Mouse (Mus musculus) spleen, postnatal 36 days (tissue): ENCODE results near the gene Mctp2.
A peak's percentile ranks its signal among the peaks of the same experiment; 100 is the strongest.

Experiments used
- DNase-seq, 2 experiments: peaks; one replicate each; pipeline ENCODE4 v3.0.0; 2022; ENCODE audit warnings: low spot score in 2 of 2, mixed read lengths in 1 of 2

Gene Mctp2

DNA sequence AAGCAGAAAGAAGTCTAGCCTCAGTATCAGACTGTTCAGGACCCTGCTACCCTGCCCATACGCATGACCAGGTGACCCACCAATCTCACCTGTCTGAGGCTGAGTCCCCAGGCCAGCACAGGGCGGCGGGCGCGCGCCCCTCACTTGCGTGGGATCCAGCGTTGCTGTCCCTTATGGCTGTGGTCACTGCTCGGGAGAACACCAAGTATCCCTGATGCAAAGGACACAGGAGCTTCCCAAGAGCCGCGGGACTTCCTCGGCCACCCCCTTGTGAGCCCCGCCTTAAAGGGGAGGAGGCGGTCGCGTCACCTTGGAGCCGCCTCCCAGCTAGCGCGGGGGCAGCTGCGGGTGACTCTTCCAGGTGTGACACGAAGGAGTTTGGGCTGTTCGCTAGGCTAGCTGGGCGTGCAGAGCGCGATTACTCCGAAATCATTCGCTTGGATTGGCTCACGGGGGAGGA is at the start of gene Mctp2:
TSS of gene Mctp2 (minus strand) at position 227 of the 460 bp plus-strand sequence.
- peak; percentile 78 to 80 for DNase-seq

- no peak for DNase-seq
Measured at GRCm38 (mm10) chr7:72345901-72346300, 39.5 kb upstream of the Mctp2 start.

DNA sequence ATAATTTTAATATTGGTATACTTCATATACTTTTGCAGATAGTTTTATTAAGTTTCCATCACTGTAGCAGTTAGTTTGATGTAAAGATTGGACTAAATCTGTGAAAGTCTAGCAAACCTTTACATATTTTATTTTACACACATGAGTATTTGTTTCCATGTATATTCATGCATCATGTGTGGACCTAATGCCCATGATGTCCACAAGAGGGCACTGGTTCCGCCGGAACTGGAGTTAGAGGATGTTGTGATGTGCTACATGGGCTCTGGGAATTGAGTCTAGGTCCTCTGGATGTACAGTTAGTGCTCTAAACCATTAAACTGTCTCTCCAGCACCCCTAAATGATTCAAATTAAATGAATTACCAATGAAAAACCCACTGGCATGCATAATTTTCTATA is 37.3 kb upstream of the Mctp2 start:
- DNase-seq: no peak

DNA sequence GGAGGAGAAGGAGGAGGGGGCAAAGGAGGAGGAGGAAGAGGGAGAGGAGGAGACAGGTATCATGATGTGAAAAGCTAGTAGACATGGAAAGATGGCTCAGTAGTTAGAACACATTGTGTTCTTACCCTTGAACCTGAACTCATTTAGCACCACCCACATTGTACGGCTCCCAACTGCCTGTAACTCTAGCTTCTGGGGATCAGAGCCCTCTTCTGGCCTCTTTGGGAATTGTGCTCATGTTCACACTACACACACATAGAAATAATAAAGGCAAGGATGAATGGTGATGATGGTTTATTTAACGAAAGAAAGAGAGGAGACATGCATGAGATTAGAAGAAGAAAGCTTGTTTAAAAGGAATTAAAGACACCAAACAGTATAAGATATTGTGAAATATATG is 36.4 kb upstream of the Mctp2 start:
- DNase-seq: peak; percentile 22 to 33

DNA sequence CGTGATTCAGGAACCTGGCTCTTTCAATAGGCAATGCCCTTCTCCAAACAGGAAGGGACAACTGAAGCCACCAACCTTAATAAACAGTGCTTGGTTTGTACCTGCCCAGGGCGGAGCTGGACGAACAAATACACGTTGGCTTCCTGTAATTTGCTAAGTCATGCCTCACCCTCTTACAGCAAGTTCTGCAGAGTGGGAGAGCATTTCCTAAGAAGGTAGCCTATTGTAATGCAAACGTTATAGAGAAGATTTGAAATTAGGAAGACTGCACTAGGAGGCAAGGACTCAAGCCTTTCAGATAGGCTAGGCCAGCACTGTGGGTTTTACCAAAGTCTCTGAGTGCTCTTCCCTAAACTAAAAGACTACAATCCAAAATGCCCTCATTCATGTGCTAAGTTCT is 19.6 kb upstream of the Mctp2 start:
- DNase-seq: no peak

DNA sequence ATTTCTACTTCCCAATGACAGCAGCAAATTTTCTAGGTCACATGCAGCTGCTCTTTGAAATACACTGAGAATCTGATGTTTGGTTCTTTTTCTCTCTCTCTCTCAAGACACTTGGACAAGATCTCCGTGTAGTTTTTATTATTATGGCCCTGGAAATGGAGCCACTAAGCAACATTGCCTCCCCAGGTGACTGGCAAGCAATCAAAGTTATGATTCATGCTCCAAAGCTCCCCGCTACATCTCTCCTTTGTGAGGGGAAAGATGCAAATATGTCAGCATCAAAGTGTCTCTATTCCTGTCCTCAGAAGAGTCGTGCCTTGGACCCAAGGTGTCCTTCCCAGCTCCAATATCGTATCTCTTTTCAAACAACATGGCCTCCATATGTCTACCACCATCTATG is 14.5 kb upstream of the Mctp2 start:
- no peak for DNase-seq

- DNase-seq: no peak
Measured at GRCm38 (mm10) chr7:72320441-72320840, 14.0 kb upstream of the Mctp2 start.

DNA sequence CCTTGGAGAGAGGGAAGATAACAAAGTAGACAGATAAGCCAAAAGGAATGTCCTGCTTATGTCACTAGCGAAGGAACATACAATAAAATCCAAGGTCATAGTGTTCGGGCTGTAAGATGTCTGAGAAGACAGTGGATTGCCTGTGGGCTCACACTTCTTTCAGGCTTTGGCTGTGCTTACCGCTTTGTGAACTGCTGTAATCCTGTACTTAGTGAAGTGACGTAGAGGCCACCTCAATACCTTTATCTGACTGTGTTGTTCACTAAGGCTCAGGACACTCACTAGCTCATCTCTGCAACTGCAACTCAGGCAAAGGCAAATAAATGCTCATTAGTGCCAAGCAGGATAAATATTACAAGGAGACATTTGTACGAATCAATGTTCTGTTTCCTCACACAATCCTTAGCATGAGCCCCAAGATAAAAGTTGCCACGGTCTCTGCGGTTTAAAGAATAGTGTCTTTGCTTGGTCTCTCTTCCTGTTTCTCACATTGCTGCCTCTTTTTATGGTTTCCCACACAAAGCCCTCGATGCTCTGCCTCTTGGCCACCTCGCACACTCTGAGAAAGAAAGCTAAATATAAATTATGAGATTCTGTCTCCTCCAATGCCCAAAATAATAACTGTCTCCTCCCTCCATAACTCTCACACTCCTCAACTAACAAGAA is 8.1 kb upstream of the Mctp2 start:
- peak; percentile 49 to 57 for DNase-seq

DNA sequence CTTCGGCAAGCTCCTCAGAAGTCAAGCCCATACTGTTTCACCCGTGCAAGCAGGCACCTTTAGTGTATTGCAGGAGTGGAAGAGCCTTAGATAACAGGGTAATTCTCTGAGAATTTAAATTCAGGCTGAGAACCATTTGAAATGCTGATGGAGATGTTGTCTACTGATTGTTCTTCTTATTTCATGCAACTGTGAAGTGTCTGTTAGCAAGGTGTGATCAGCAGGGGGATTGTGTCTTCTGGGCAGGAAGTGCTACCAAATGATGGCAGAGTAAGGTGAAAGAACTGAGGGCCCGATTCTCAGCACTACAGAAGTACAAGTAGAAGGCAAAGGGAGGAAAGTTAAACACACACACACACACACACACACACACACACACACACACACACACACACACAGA is 7.5 kb upstream of the Mctp2 start:
- DNase-seq: no peak

GRCm38 (mm10) chr7:72311582-72311981 is 5.2 kb upstream of the Mctp2 start:
- DNase-seq: no peak

GRCm38 (mm10) chr7:72308078-72308477 is 1.7 kb upstream of the Mctp2 start:
- peak; percentile 60 to 63 for DNase-seq

DNA sequence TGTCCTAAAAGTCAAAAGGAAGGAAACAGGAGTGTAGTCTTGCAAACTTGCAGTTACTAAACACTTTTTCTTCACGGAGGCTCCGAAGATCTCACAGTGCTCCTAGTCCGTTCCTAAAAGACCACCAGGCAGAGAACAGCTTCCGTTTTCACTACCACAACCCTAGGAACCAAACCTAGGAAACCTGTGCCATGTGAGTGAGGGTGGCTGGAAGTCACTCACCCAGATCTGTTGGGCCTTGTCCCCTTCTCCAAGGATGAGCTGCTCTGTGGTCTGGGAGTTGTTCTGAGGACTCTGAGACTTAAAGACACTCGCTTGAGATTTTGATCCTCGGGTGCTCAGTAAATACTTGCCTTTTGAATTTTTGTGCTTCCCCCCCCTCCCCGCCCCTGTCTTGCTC is 439 bp upstream of the Mctp2 start:
- DNase-seq: no peak

DNA sequence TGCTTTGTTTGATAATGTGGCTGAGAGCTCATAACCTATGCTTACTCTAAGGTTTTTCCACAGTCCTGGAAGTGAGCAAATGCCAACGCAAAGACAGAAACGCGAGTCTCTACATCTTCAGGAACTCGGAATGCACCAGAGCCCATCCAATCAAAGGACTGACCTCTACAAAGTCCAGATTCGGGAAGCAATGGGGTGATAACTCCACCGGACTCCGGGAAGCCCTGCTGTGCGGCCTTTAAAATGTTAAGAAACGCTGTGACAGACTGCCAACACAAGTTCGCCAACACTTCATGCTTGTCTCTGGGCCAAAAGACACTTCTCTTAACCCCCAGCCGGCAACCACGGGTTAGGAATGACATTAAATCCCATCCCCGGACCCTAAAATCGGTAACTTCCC is 437 bp downstream of the Mctp2 start:
- no peak for DNase-seq

- DNase-seq: no peak
Measured at GRCm38 (mm10) chr7:72301667-72302066, 4.7 kb downstream of the Mctp2 start.

GRCm38 (mm10) chr7:72299726-72300125 is 6.7 kb downstream of the Mctp2 start:
- peak; percentile 70 to 71 for DNase-seq

GRCm38 (mm10) chr7:72297013-72297412 is 9.4 kb downstream of the Mctp2 start:
- DNase-seq: no peak

- DNase-seq: no peak
Measured at GRCm38 (mm10) chr7:72296171-72296570, 10.2 kb downstream of the Mctp2 start.

GRCm38 (mm10) chr7:72294886-72295285 is 11.5 kb downstream of the Mctp2 start:
- no peak for DNase-seq

GRCm38 (mm10) chr7:72293784-72294538 is 12.4 kb downstream of the Mctp2 start:
- DNase-seq: no peak

GRCm38 (mm10) chr7:72292232-72292913 is 14.0 kb downstream of the Mctp2 start:
- DNase-seq: no peak

DNA sequence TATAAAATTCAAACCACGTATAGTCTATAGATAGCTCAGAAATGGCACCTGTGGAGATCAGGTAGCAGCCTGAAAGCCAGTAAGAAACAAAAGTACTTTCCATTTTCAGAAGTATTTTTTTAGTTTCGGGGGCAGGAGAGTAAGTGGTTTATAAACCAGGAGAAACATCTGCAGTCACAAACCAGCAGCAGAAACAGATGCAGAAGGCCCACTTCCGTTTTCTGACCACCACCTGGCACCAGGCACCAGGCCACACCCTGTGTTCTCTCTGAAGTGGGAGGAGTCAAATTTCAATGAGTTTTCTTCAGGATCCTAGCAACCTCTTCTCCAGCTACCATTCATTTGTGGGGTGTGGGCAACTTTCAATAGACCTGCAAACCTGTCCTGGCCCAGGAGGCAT is 25.7 kb downstream of the Mctp2 start:
- peak; percentile 84 to 85 for DNase-seq

- peak; percentile 65 to 66 for DNase-seq
Measured at GRCm38 (mm10) chr7:72278412-72278811, 28.0 kb downstream of the Mctp2 start.

DNA sequence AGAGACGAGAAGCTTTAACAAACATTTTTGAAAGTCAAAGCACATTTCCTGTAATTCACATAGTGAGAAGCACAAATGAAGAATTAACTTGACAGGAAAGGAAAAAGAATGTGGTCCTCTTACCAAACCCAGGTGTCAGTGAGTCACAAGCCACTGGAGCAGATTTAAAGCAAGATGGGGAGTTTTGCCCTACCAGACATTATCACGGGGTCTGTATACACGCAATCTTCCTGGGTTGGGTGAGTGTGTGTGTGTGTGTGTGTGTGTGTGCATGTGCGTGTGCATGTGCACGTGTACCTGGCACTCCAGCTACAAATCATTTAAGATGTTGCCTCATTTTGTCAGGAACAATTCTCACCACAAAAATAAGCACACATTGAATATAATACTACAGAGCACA is 30.9 kb downstream of the Mctp2 start:
- peak; percentile 40 to 55 for DNase-seq
